Mouse (Mus musculus) lung, postnatal 0 days (tissue): Measurements from ENCODE around the gene Ehd3.

Experiments used
- CTCF ChIP-seq: IDR thresholded peaks from 2 replicates; pipeline ENCODE4 v1.5.1; 2016; ENCODE audit warnings: antibody characterized with exemption, mild to moderate bottlenecking
- EP300 ChIP-seq: IDR thresholded peaks from 2 replicates; pipeline ENCODE4 v1.6.1; 2016; ENCODE audit warnings: antibody characterized with exemption, mild to moderate bottlenecking, control low read depth

DNA sequence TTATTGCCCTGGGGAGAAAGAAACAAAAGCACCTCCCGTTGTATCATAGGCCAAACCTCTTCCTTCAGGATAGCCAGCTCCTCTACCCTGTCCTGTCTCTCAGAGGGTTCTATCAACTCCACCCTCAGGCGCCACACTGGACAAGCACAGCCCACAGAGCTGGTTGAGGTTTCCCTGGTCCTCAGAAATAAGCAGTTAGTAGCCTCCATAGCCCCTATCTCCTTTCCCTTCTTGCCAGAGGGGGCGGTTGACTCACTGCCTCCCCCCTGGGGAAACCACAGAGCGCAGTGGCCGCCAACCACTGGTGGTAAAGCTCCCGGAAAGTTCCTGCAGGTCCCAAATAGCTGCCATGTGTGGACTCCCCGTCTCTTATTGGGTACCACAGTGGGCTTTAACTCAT is 71.7 kb downstream of the Ehd3 start:
- TF ChIP-seq CTCF (no peak), EP300 (no peak)
